Mouse (Mus musculus) erythroblast, embryonic 14.5 days (primary cell): Measurements from ENCODE around the gene Myo1d.

Experiments
- GATA1 ChIP-seq: IDR thresholded peaks from 2 replicates; pipeline ENCODE4 v1.6.1; 2012; ENCODE audit warnings: low read length, inconsistent platforms, mixed read lengths
- TAL1 ChIP-seq: IDR thresholded peaks from 3 replicates; pipeline ENCODE4 v1.6.1; 2012; ENCODE audit warnings: low read length, inconsistent platforms, mixed read lengths

GRCm38 (mm10) chr11:80777708-80778107, 2.1 kb downstream of the Myo1d start:
- TF ChIP-seq TAL1 (no peak), GATA1 (no peak)
